Mouse (Mus musculus) myocyte (in vitro differentiated cells): ENCODE results near the gene Cntn3.

Experiments
- MAX ChIP-seq: IDR thresholded peaks from one replicate; pipeline ENCODE4 v1.6.1; 2011; ENCODE audit warnings: low read depth, mild to moderate bottlenecking, control low read depth
- MYOD1 ChIP-seq, 3 experiments: IDR thresholded peaks; one replicate each; pipeline ENCODE4 v1.6.1; 2011; ENCODE audit warnings: control low read depth in 2 of 3, low read depth in 2 of 3, mild to moderate bottlenecking in 2 of 3, moderate library complexity in 1 of 3; ENCODE audit not compliant: insufficient read length in 2 of 3, control insufficient read depth in 1 of 3
- MYOG ChIP-seq, 3 experiments: IDR thresholded peaks; one replicate each; pipeline ENCODE4 v1.6.1; 2011; ENCODE audit warnings: control low read depth in 2 of 3, low read depth in 2 of 3, mild to moderate bottlenecking in 2 of 3; ENCODE audit not compliant: insufficient read length in 2 of 3, control insufficient read depth in 1 of 3, insufficient read depth in 1 of 3
- POLR2A ChIP-seq: IDR thresholded peaks from one replicate; pipeline ENCODE4 v1.6.1; 2011; ENCODE audit warnings: low read depth, mild to moderate bottlenecking, control low read depth, moderate library complexity; ENCODE audit not compliant: insufficient read length
- POLR2AphosphoS2 ChIP-seq: IDR thresholded peaks from one replicate; pipeline ENCODE4 v1.6.1; 2011; ENCODE audit warnings: low read depth, control low read depth; ENCODE audit not compliant: insufficient read length
- TCF12 ChIP-seq: IDR thresholded peaks from one replicate; pipeline ENCODE4 v1.6.1; 2011; ENCODE audit warnings: mild to moderate bottlenecking, control low read depth; ENCODE audit not compliant: poor library complexity, insufficient read depth, severe bottlenecking
- TCF3 ChIP-seq: IDR thresholded peaks from one replicate; pipeline ENCODE4 v1.6.1; 2011; ENCODE audit warnings: low read depth, control low read depth; ENCODE audit not compliant: insufficient read length

DNA sequence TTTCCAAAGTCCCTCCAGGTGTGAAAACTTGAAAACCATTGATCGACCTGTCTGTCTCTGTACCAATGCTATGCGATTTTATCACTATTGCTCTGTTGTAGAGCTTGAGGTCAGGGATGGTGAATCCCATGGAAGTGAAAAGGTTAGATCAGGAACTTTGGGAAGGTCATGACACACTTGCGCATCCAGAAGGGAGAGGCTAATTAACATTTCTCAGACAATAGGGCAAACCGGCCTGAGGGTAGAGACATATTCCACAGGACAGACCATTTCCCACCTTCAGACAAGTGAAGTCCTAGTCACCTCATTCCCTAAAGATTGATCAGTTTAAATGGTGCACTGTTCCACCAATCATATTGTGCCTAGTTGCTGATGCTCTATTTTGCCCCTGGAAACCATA is 451.2 kb downstream of the Cntn3 start:
- TF ChIP-seq MYOD1 (IDR thresholded peaks at IDR 0.05; ENCODE audit: control insufficient read depth in 1 of 3, insufficient read length in 2 of 3, low read depth in 2 of 3) (no peak), POLR2A (no peak), MYOG (IDR thresholded peaks at IDR 0.05; ENCODE audit: control insufficient read depth in 1 of 3, insufficient read depth in 1 of 3, insufficient read length in 2 of 3, low read depth in 2 of 3) (no peak), TCF12 (no peak), TCF3 (no peak), MAX (no peak), POLR2AphosphoS2 (no peak)
